Mouse (Mus musculus): ENCODE data around the gene Bard1. TPM values are rescaled to one million over a fixed set of nuclear protein-coding genes. Genes with fewer than 3 reads are reported as not detected.

Bard1 gene
- polyA plus RNA-seq (2016; fragmentation: Nextera tagmentation; extraction: Ambion mirVana): 2.4 TPM in 2 replicates

DNA sequence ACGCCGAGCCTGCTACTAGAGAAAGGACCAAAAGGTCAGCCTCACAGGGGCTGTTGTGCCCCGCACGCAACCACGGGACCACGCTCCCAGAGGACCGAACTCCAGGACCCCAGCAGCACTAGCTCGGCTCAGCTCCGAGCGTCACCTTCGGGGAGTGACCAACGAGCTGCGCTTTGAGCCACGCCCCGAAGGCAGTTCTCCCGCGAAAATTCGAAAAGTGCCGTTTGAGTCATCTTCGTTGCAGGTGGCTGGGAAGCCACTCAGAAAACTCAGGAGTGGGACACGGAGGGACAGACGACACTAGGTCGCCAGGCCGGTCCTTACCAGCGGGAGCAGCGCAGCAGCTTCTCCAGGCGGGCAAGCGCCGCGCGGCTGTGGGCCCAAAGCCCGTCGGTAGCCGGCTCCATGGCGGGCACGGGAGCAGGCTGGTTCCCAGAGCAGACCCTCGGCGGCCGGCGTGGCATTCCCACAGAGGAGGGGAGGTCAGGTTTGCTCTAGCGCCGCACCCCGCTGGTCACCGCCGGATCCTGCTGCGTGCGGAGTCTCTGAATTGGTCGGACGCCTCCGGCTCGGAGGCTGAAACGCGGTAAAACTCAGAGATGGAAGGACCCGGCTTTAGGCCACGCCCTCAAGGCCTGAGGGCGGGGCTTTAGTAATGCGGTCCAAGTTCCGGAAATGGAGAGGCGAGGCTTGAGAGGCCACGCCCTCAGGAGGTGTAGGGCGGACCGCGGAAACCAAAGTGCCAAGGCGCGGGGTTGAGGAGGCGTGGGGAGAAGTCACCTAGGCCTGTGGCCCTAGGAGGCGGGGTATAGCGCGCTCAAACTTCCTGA lies at the start of gene Bard1:
Bard1 (minus strand) TSS at position 803 of the 830 bp plus-strand sequence.
- H3K4me1 ChIP-seq: peaks cover 21% of the 10 kb centered on the region
- under 1% methylated on average over 69 of the region's 69 CpGs for WGBS

DNA sequence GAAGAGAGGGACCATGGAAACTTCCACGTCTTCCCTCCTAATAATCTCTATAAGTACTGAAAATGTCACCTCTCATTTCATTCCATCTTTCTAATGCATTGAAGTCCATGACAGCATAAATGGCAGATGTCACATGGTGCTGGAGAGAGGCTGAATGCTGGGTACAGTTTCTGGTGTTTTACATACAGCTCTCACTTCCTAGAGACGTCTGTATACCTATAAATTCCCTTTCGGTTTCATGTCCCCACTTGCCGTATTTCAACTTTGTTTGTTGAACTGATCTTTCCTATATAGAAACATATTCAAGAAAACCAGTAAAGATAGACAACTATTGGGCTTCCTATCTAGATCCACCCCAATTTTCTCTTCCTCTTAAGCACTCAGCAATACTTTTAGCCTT lies 24.2 kb upstream of the Bard1 start:
- WGBS: 92% methylated on average over 4 of the region's 4 CpGs
- H3K9me3 ChIP-seq: no peaks in the 10 kb centered on the region
- no peaks in the 10 kb centered on the region for H3K36me3 ChIP-seq (replicated peaks)
- no peak overlapping the region for H3K4me3 ChIP-seq
- DNase-seq (ENCODE audit: low spot score): no peak
- no peaks in the 10 kb centered on the region for H3K4me1 ChIP-seq
- no peak overlapping the region for H3K27ac ChIP-seq (replicated peaks)
- H3K27me3 ChIP-seq (replicated peaks; ENCODE audit: low read depth, poor library complexity, severe bottlenecking): no peaks in the 10 kb centered on the region

More for the DNA sequence above, at the start of gene Bard1:
- Histone ChIP-seq H3K36me3 (replicated peaks) (no peaks in the 10 kb centered on the region), H3K27ac (replicated peaks) (peak within 1 kb of the TSS; percentile 93), H3K27me3 (replicated peaks; ENCODE audit: low read depth, poor library complexity, severe bottlenecking) (no peaks in the 10 kb centered on the region), H3K9me3 (no peaks in the 10 kb centered on the region), H3K4me3 (peak within 1 kb of the TSS; percentile 82)
- DNase-seq (ENCODE audit: low spot score): peak; percentile 96

DNA sequence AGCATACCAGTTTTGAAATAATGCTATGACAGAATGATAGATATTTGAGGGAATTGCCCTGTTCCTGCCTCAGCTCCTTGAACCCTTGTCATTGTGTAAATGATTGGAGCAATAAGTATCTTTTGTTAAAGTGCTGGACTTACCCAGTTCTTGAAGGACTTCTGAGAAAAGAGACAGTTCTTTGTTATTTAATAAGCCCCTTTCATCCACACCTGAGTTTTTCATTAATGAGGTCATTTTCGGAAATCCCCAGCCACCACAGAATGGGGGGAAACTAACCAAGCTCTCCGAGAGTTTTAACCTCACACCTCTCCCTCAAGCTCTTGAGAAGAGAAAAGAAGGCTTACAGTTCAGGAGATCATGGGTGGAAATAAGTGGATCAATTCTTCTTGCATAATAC lies 15.6 kb upstream of the Bard1 start:
- 66% methylated on average over 2 of the region's 2 CpGs for WGBS
- Histone ChIP-seq H3K4me1 (no peaks in the 10 kb centered on the region), H3K4me3 (no peak overlapping the region), H3K9me3 (no peaks in the 10 kb centered on the region), H3K36me3 (replicated peaks) (no peaks in the 10 kb centered on the region), H3K27ac (replicated peaks) (no peak overlapping the region), H3K27me3 (replicated peaks; ENCODE audit: low read depth, poor library complexity, severe bottlenecking) (no peaks in the 10 kb centered on the region)
- DNase-seq (ENCODE audit: low spot score): no peak

DNA sequence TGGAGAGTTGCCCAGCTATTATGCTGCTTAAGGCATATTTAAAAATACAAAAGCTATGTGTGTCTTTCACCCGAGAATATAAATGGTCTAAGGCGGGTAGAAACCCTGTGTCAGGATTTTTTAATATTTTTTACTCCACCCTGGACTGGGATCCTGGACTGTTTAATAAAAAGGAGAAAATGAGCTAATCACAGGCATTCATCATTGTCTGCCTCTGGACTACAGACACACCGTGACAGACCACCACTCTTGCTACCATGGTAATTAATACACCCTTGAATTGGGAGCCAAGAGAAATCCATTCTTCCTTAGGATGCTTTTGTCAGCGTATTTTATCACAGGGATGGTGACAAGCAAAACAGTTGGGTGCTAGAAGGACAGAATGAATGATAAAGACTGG lies 14.3 kb upstream of the Bard1 start:
- DNase-seq (ENCODE audit: low spot score): no peak
- H3K4me3 ChIP-seq: no peak overlapping the region
- 75% methylated on average over 4 of the region's 4 CpGs for WGBS

DNA sequence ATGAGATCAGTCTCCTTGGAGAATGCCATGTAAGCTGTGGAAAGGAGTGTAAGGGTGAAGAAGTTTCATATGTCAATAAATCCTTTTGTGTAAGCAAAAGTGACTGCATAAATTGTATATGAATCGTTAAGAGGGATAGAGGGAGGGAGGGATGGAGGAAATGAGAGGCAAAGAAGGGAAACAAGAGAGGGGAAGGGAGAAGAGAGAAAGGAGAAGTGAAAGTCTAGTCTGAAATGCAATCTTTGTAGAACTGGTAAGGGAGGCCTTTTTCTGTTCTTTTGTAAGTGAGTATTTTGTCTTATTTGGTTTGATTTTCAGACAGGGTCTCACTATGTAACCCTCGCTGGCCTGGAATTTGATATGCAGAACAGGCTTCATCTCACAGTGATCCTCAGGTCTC lies 12.8 kb upstream of the Bard1 start:
- H3K4me1 ChIP-seq: no peaks in the 10 kb centered on the region
- no peak overlapping the region for H3K27ac ChIP-seq (replicated peaks)
- H3K9me3 ChIP-seq: no peaks in the 10 kb centered on the region
- H3K36me3 ChIP-seq (replicated peaks): no peaks in the 10 kb centered on the region
- H3K27me3 ChIP-seq (replicated peaks; ENCODE audit: low read depth, poor library complexity, severe bottlenecking): no peaks in the 10 kb centered on the region
- 81% methylated on average over 2 of the region's 2 CpGs for WGBS
- no peak overlapping the region for H3K4me3 ChIP-seq
- no peak for DNase-seq (ENCODE audit: low spot score)

More for the DNA sequence above, 14.3 kb upstream of the Bard1 start:
- Histone ChIP-seq H3K27me3 (replicated peaks; ENCODE audit: low read depth, poor library complexity, severe bottlenecking) (no peaks in the 10 kb centered on the region), H3K36me3 (replicated peaks) (no peaks in the 10 kb centered on the region), H3K27ac (replicated peaks) (no peak overlapping the region), H3K9me3 (no peaks in the 10 kb centered on the region), H3K4me1 (no peaks in the 10 kb centered on the region)

DNA sequence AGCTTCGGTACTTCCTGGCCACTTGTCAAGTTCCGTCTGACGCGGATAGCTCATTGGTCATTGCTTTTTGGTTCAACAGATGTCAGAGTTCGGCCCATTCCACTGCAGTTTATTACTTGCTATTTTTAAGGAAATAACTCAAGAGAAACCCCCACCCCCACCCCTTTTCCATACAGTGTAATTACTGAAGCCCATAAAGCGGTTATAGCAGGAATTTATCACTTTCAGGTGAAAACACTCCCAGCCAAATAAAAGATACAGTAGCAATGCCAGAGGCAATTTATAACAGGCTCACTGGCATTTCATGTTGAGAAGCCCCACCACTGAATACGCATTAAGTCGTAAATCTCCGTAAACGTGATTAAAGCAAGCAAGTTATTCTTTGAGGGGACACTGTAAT lies 6.9 kb upstream of the Bard1 start:
- Histone ChIP-seq H3K9me3 (no peaks in the 10 kb centered on the region), H3K4me3 (no peak overlapping the region), H3K27ac (replicated peaks) (no peak overlapping the region), H3K4me1 (no peaks in the 10 kb centered on the region), H3K36me3 (replicated peaks) (no peaks in the 10 kb centered on the region), H3K27me3 (replicated peaks; ENCODE audit: low read depth, poor library complexity, severe bottlenecking) (no peaks in the 10 kb centered on the region)
- 93% methylated on average over 10 of the region's 10 CpGs for WGBS
- no peak for DNase-seq (ENCODE audit: low spot score)

DNA sequence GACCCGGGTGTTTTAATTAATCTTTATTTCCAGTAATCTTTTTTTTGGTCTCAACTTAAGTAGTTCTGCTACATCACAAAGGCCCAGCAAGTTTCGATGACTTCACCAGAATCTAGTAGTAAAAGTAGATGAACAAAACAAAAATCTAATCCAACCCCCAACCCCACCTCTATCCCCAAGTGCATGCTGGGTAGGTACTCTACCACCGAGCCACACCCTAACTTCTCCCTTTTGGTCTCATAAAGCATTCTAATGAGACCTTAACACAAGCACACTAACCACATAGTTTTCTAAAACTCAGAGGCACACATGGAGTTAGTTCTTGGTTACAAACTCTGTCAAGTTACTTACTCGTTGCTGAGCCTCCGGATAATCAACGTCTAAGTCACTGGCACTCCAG lies 3.2 kb upstream of the Bard1 start:
- H3K27ac ChIP-seq (replicated peaks): no peak overlapping the region
- no peaks in the 10 kb centered on the region for H3K27me3 ChIP-seq (replicated peaks; ENCODE audit: low read depth, poor library complexity, severe bottlenecking)
- 89% methylated on average over 6 of the region's 6 CpGs for WGBS
- DNase-seq (ENCODE audit: low spot score): no peak
- H3K36me3 ChIP-seq (replicated peaks): no peaks in the 10 kb centered on the region
- H3K4me1 ChIP-seq: peaks cover 5% of the 10 kb centered on the region
- H3K4me3 ChIP-seq: no peak overlapping the region
- no peaks in the 10 kb centered on the region for H3K9me3 ChIP-seq

DNA sequence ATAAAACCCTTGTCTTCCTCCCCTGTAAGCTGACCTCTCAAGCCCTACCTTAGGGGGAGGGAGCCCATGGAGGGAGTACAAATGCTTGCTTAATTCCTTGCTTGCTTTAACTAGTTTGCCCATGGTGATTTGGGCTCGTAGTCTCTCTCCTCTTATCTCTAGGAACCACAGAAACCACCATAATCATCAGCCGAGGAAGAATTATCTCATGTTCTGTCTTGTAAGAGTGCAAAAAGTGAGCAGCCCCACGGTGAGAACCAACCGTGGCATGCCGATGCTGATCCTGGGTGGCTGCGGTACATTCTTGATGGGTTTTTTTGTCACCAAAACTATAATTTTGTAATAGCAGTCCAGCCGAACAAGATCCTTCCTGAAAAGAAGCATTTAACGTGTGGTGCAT lies 2.8 kb upstream of the Bard1 start:
- DNase-seq (ENCODE audit: low spot score): no peak
- Histone ChIP-seq H3K4me3 (no peak overlapping the region), H3K27ac (replicated peaks) (no peak overlapping the region), H3K27me3 (replicated peaks; ENCODE audit: low read depth, poor library complexity, severe bottlenecking) (no peaks in the 10 kb centered on the region), H3K9me3 (no peaks in the 10 kb centered on the region), H3K4me1 (peaks cover 9% of the 10 kb centered on the region), H3K36me3 (replicated peaks) (no peaks in the 10 kb centered on the region)
- 93% methylated on average over 8 of the region's 8 CpGs for WGBS

DNA sequence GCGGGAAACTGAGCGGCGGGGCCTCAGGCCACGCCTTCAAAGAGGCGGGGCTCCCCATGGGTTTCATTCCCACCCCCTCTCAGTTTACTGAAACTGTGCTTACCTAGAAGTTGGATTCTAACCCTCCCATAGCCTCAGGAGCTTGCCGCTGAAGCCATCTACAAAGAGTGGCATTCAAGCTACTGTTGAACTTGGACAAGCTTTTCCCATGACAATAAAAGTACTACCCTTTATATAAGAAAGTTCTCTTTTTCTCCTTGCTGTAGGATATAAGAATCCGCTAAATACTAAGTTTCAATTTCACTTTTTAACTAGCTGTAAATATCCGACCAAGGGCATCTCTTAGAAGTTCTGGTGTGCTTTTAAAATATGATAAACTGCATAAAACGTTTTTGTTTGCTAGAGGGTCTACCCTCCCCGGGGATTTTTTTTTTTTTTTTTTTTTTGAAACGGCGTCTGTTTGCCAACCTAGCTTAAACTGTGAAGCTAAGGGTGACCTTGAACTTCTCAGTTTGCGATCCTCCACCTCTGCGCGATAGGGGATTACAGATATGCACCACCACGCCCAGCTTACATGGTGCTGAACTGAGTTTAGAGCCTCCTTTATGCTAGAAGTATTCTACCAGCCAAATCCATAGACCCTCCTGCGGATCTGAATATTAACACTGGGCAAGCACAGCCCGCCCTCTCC lies 373 bp upstream of the Bard1 start:
- Histone ChIP-seq H3K27me3 (replicated peaks; ENCODE audit: low read depth, poor library complexity, severe bottlenecking) (no peaks in the 10 kb centered on the region), H3K36me3 (replicated peaks) (no peaks in the 10 kb centered on the region), H3K4me3 (peak overlapping the region; percentile 82), H3K4me1 (peaks cover 21% of the 10 kb centered on the region), H3K27ac (replicated peaks) (peak overlapping the region; percentile 93), H3K9me3 (no peaks in the 10 kb centered on the region)
- 32% methylated on average over 18 of the region's 18 CpGs for WGBS
- peak; percentile 10 for DNase-seq (ENCODE audit: low spot score)

DNA sequence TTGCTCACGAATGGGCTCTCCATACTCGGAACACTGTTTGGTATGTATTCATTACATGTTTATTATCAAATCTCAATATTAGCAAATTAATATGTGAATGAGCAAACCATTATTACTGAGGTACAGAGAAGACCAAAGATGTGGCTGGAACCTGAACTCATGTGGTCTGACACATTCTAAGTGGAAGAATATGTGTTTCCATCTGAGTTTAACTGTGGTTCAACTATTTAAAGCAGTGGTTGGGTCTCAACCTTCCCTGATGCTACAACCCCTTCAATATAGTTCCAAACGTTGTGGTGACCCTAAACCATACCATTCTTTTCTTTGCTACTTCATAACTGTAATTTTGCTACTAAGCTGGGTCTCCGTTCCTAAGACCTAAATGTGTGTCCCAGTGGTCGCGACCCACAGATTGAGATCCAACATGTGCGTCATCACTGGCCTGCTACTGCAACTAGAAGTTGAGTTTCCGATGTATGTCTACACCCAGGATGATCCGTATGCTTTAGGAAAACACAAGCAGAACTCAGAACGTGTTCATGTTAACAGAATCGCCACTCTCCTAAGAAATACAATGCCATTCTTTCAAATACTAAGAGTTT lies 1.5 kb downstream of the Bard1 start:
- H3K9me3 ChIP-seq: no peaks in the 10 kb centered on the region
- no peaks in the 10 kb centered on the region for H3K36me3 ChIP-seq (replicated peaks)
- peak; percentile 9 for DNase-seq (ENCODE audit: low spot score)
- WGBS: 60% methylated on average over 11 of the region's 11 CpGs
- H3K27ac ChIP-seq (replicated peaks): no peak overlapping the region
- peaks cover 21% of the 10 kb centered on the region for H3K4me1 ChIP-seq
- no peaks in the 10 kb centered on the region for H3K27me3 ChIP-seq (replicated peaks; ENCODE audit: low read depth, poor library complexity, severe bottlenecking)
- H3K4me3 ChIP-seq: peak overlapping the region; percentile 82

DNA sequence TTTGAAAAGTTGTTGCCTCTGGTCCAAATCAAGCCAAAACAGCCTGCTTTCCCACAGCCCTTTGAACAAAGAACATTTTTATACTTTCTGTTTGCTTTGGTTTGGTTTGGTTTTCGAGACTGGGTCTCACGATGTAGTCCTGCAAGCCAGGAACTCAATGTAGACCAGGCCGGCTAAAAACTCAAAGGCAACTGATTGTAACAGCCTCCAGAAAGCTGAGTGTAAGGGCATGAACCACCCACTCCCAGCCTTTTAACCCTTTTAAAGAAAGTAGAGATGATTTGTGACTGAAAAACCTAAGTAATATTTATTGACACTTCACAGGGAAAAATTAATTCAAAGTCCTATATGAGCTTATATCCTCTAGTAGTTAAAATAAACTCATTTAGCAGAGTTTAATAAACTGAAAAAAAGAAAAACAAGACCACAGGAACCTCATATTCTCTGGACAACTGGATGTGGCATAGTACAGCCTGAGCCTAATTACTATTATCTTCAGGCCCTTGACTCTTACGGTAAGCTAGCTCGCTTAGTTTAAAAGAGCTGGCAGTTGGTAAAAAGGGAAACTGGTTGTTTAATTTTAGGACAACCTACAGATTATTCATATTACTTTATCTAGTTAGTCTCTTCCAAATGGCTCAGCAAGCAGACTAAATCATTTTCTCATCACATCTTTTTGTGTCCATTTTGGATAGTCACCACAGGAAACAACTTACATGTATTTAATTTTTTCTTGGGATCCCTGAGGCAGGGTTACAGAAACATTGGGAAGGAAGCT lies 2.2 kb downstream of the Bard1 start:
- H3K4me3 ChIP-seq: peak overlapping the region; percentile 82; the same call in 1 of the 2 replicates
- 77% methylated on average over 5 of the region's 5 CpGs for WGBS
- no peaks in the 10 kb centered on the region for H3K27me3 ChIP-seq (replicated peaks; ENCODE audit: low read depth, poor library complexity, severe bottlenecking)
- H3K9me3 ChIP-seq: no peaks in the 10 kb centered on the region
- no peak overlapping the region for H3K27ac ChIP-seq (replicated peaks)
- peaks cover 21% of the 10 kb centered on the region for H3K4me1 ChIP-seq
- DNase-seq (ENCODE audit: low spot score): no peak
- H3K36me3 ChIP-seq (replicated peaks): peaks cover 3% of the 10 kb centered on the region; the same call in 1 of the 2 replicates

DNA sequence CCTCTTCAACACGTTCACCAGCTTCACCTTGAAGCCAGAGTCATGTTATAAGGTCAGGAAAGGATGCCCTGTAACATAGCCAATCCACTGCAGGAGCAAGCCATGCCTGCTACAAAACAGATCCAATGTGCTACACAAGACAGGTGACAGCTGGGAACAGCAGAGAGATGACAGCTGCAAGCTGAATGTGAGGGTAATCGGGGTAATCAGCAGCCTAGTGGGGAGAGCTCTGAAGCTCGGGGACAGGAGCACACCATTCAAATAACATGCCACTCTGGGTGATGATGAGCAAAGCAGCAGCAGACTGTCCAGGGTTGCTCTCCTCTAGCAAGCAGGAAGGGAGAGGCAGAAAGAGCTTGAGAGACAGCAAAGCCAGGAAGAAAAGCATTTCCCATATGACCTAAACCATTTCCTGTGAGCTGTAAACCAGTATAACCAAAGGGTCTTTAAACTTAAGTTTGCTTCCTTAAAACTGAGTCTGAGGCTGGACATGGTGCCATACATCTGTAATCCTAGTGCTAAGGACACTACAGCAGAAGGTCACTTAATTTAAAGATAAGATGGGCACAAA lies 2.9 kb downstream of the Bard1 start:
- DNase-seq (ENCODE audit: low spot score): peak; percentile 13
- 60% methylated on average over 3 of the region's 3 CpGs for WGBS
- Histone ChIP-seq H3K4me1 (peaks cover 21% of the 10 kb centered on the region), H3K36me3 (replicated peaks) (peaks cover 8% of the 10 kb centered on the region), H3K9me3 (no peaks in the 10 kb centered on the region), H3K4me3 (no peak overlapping the region), H3K27me3 (replicated peaks; ENCODE audit: low read depth, poor library complexity, severe bottlenecking) (no peaks in the 10 kb centered on the region), H3K27ac (replicated peaks) (peak overlapping the region; percentile 0; the same call in 1 of the 2 replicates)

All from embryonic facial prominence, embryonic 10.5 days (tissue).